Mouse (Mus musculus) T-cell, adult 66 days (primary cell): ENCODE measurements around the gene Sirt7. TPM values are rescaled to one million over a fixed set of nuclear protein-coding genes. Genes with fewer than 3 reads are reported as not detected.

ENCODE experiments used
- total RNA-seq, 2 experiments: library from RNA; stranded (reverse); gene quantifications; 3 replicates in 1 of 2; 4 replicates in 1 of 2; pipeline ENCODE4 v1.2.4; 2023

Gene Sirt7
- total RNA-seq: 100 to 1,000 TPM; 132 to 138 TPM

GRCm38 (mm10) chr11:120625152-120625775, at the start of gene Sirt7:
Sirt7 (minus strand) TSS chr11:120625240.

GRCm38 (mm10) chr11:120672687-120673593, 47.9 kb upstream of the Sirt7 start, which contains the start of gene Aspscr1:
Aspscr1 (plus strand) TSS chr11:120672973.

DNA sequence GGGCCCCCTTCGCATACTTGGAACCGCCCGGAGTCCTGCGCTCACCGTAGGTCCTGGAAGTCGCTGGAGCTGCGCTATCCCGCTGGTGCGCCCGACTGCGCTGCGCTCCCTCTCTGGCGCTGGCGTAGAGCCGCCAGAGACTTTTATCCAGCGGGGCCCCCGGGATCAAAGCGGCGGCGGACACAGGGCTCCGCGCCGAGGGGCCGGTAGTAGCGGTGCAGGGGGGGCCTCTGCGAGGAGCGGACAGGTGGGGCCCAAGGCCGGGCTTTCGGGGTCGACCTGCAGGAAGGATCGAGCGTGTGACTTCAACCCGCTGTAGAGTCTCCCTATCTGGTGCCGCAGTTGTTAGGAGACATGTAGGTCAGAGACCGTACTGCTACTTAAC, 36.0 kb upstream of the Sirt7 start, which contains the start of gene Notum:
Gene Notum, minus strand, starts transcription at position 100 of the 385 bp plus-strand sequence.

DNA sequence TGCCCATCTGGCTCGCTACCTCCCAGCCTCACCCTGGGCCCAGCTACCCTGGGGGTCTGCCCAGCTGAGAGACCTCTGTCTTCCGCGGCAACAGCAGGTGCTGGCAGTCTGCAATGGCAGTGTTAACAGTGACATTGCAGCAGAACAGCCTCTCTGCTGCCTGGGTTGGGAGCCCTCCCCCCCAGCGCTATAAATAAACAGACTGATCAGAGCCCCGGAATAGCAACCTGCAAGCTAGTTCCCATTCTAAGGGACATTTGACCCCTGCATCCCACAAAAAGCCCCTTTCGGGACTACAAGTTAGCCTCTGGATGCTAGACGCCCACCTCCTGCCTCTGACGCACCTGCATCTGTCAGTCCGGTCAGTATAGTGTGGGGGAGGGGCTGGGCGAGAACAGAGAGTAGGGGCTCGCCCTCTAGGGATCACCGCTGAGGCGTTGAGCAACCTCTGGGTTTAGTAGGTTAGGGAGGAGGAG, 23.0 kb upstream of the Sirt7 start, which contains the start of gene Myadml2:
Gene Myadml2, minus strand, starts transcription at position 158 of the 476 bp plus-strand sequence.

GRCm38 (mm10) chr11:120643601-120643987, 18.6 kb upstream of the Sirt7 start, which contains the start of gene Pycr1:
Pycr1 (minus strand) TSS chr11:120643769.

GRCm38 (mm10) chr11:120633520-120634343, 8.7 kb upstream of the Sirt7 start, which contains the start of gene Mafg:
Mafg (minus strand) TSS chr11:120633600.

DNA sequence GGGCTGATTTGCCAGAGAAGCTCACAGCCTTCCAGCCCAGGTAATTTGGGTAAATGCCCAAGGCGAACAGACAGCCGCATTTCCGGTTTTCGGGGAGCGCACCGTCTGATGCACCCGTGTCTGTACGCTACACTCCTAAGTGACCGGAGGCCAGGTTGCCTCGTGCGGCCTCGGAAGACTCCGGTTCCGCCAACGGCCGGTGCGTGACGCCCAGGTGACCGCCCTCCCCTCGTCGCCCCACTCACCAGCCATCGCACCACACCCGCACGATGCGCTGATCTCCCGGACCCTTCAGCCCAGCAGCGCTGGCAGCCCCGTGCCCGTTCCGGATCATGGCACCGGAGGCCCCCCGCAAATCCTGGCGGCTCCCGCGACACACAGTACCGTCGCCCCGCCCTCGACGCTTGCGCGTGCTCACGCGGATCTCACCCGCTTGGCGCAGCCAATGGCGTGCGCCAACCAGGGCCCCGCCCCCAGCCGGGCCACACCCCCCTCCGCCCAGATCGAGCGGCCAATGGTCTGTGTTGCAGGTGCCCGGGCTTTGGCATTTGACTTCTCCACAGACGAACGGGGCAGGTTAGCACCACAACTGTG, 7.4 kb downstream of the Sirt7 start, which contains the start of gene Pcyt2:
Gene Pcyt2, minus strand, starts transcription at position 418 of the 594 bp plus-strand sequence.

GRCm38 (mm10) chr11:120608241-120609034, 16.6 kb downstream of the Sirt7 start, which contains the start of gene Npb:
Npb (plus strand) TSS chr11:120608477.

GRCm38 (mm10) chr11:120598283-120598989, 26.6 kb downstream of the Sirt7 start, which contains the start of the genes Alyref and Anapc11:
Alyref (minus strand) TSS chr11:120598365.
Anapc11 (plus strand) TSS chr11:120598421.

GRCm38 (mm10) chr11:120581490-120582267, 43.4 kb downstream of the Sirt7 start, which contains the start of gene Arhgdia:
Arhgdia (minus strand) TSS chr11:120581624.

DNA sequence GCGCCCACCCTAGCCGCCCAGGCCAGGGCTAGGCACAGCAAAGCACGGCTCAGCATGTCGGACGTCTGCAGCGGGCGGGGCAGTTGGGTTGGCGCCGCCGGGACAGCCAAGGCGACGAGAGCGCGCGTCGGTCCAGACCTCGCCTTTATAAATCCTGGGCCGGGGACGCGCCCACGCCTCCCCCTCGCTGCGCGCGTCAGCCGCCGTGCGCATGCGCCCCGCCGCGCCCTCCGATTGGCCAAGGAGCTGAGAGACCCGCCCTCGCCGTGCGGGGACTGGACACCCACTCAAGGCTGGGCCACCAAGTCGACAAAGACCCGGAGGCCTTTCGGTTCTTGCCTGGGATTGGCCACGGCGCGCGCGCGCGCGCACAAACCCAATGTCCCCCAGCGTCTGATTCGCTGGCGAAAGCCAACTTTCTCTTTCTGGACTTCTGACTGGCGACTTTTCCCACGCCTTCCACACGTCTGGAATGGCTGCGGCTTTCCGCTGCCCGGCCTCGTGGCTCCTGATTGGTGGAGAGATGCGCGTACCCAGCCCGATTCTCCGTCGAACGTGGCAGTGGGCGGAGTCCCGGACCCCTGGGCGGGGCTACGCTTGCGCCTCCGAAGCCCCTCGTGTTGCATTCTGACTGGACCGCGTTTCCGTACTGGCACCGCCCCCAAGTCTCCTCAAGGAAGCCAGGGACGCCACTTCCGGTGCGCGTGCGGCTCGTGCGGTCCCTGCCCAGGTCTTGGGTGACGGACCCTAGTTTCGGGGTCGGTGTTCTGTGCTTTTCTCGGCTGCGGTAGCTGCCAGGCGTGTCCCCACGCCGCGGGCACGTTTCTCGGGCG, 52.1 kb downstream of the Sirt7 start, which contains the start of gene P4hb:
Gene P4hb, minus strand, starts transcription at position 502 of the 833 bp plus-strand sequence.

Other genes with a start within 250 kb of the Sirt7 start
- gene Faap100, start 246.5 kb downstream of the Sirt7 start, total RNA-seq: 10 to 100 TPM; 24.9 to 26.5 TPM
- gene Nploc4, start 187.5 kb downstream of the Sirt7 start, total RNA-seq: 10 to 100 TPM; 61.3 to 61.5 TPM
- 10 to 100 TPM; 10.1 to 87.3 TPM for gene Tspan10, start 182.6 kb downstream of the Sirt7 start, total RNA-seq
- gene Pde6g, start 171.7 kb downstream of the Sirt7 start, total RNA-seq: under 1 TPM in 1 of 2 experiments, not detected in 1; 0.55 TPM
- gene Oxld1, start 167.2 kb downstream of the Sirt7 start, total RNA-seq: 1 to 10 TPM; 6.0 TPM
- 10 to 100 TPM; 33.7 to 40.9 TPM for gene Ccdc137, start 167.1 kb downstream of the Sirt7 start, total RNA-seq
- 10 to 100 TPM; 14.0 to 17.5 TPM for gene Arl16, start 157.6 kb downstream of the Sirt7 start, total RNA-seq
- 10 to 100 TPM; 39.9 to 42.8 TPM for gene Mrpl12, start 140.6 kb downstream of the Sirt7 start, total RNA-seq
- 10 to 100 TPM; 11.3 to 13.5 TPM for gene Slc25a10, start 133.4 kb downstream of the Sirt7 start, total RNA-seq
- not detected for gene Gcgr, start 94.5 kb downstream of the Sirt7 start, total RNA-seq
- 10 to 100 TPM; 41.4 to 41.6 TPM for gene Mcrip1, start 75.5 kb downstream of the Sirt7 start, total RNA-seq
- gene Ppp1r27, start 74.1 kb downstream of the Sirt7 start, total RNA-seq: not detected
- gene P4hb, start 52.0 kb downstream of the Sirt7 start, total RNA-seq: 100 to 1,000 TPM; 159 to 168 TPM
- 100 to 1,000 TPM; 410 to 436 TPM for gene Arhgdia, start 43.6 kb downstream of the Sirt7 start, total RNA-seq
- gene Alyref, start 26.9 kb downstream of the Sirt7 start, total RNA-seq: 100 to 1,000 TPM; 112 to 138 TPM
- gene Anapc11, start 26.8 kb downstream of the Sirt7 start, total RNA-seq: 10 to 100 TPM; 80.1 to 83.9 TPM
- gene Npb, start 16.8 kb downstream of the Sirt7 start, total RNA-seq: 1 to 10 TPM; 2.4 to 4.5 TPM
- gene Pcyt2, start 7.3 kb downstream of the Sirt7 start, total RNA-seq: 100 to 1,000 TPM; 131 to 143 TPM
- gene Mafg, start 8.4 kb upstream of the Sirt7 start, total RNA-seq: 10 to 100 TPM; 26.8 to 34.7 TPM
- gene Pycr1, start 18.5 kb upstream of the Sirt7 start, total RNA-seq: 1 to 10 TPM; 1.8 to 2.8 TPM
- gene Myadml2, start 22.9 kb upstream of the Sirt7 start, total RNA-seq: not detected
- not detected for gene Notum, start 35.9 kb upstream of the Sirt7 start, total RNA-seq
- gene Aspscr1, start 47.7 kb upstream of the Sirt7 start, total RNA-seq: 100 to 1,000 TPM; 100 to 106 TPM
- gene Cenpx, start 88.5 kb upstream of the Sirt7 start, total RNA-seq: 10 to 100 TPM; 32.7 to 35.1 TPM
- 10 to 100 TPM; 32.4 to 37.7 TPM for gene Lrrc45, start 88.7 kb upstream of the Sirt7 start, total RNA-seq
- 1 to 10 TPM in 1 of 2 experiments, not detected in 1; 1.4 TPM for gene Rac3, start 96.2 kb upstream of the Sirt7 start, total RNA-seq
- gene Dcxr, start 102.0 kb upstream of the Sirt7 start, total RNA-seq: under 1 TPM in 1 of 2 experiments, not detected in 1; 0.89 TPM
- gene Cbr2, start 106.9 kb upstream of the Sirt7 start, total RNA-seq: not detected
- gene Hmga1b, start 137.6 kb upstream of the Sirt7 start, total RNA-seq: 10 to 100 TPM; 25.4 to 31.0 TPM
- gene Rfng, start 159.0 kb upstream of the Sirt7 start, total RNA-seq: 10 to 100 TPM; 16.4 to 16.7 TPM
- gene Gps1, start 159.0 kb upstream of the Sirt7 start, total RNA-seq: 10 to 100 TPM; 73.1 to 93.6 TPM
- gene Dus1l, start 171.2 kb upstream of the Sirt7 start, total RNA-seq: 10 to 100 TPM; 53.5 to 62.9 TPM
- gene Fasn, start 199.3 kb upstream of the Sirt7 start, total RNA-seq: 100 to 1,000 TPM; 154 to 171 TPM